Mouse (Mus musculus): ENCODE measurements at regions not wholly inside any gene's neighbourhood (a gene's known extent, or its start where the extent isn't known, plus 50 kb on each side); places are given as distances from the start of the nearest gene placed in this dataset.

DNA sequence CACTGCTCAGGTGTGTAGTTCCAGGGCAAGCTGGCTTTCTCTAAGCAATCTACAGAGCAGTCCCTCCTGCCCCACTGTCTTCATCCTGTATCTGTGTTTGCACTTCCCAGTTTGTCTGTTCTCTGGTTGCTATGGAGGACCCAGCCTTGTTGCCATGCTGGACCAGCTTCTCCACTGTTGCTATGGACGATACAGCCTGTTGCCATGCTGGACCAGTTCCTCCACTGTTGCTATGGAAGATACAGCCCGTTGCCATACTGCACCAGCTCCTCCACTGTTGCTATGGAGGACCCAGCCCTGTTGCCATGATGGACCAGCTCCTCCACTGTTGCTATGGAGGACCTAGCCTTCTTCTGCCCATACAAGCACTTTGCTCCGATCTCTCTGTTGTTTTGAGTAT is 88.8 kb upstream of the Six2 start:
- in situ Hi-C loops (cut with MboI, MseI): no loop called here

DNA sequence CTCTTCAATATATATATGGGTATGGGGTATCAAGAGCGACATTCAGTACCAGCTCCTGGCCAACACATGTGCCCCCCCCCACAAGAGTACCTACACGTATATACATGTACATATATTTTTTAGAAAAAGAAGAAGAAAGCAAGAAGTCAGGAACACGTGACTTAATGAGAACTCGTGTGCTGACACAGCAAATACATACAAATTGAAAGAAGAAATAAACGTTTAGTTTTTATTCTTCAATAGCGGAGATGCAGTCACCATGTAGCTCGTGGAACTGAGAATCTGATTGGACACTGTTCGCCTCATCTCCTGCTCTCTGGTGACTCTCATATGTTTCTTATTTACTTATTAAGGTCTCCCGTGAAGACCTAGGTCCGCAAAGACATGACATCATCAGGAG is 80.3 kb upstream of the Six2 start:
- in situ Hi-C loops (cut with MboI, MseI): no loop called here

DNA sequence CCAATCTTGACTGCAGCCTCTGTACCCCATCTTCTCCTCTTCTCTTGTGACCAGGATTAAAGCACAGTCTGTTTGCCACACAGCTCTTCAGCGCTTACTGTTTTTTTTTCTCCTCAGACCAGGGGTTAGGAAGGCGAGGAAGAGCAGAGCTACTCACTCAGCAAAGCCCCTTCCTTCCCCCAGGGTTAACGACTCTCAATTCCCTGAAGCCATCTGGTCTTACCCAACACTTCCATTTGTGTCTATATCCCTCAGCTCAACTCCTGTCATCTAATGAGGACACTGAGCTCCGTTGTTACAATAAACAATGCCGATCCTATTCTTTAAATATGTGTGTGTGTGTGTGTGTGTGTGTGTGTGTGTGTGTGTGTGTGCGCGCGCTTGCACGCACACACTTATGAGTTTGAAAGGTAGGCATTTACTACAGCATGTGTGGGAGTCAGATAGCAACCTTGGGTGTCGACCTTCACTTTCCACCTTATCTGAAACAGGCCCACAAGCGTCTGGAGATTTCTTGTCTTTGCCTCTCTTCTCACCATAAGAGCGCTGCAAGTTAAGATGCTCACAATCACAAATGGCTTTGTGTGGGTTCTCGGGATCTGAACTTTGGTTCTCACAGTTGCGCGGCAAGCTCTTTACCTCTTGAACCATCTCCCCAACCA is 79.3 kb upstream of the Six2 start:
- in situ Hi-C loops (cut with MboI, MseI): no loop called here

DNA sequence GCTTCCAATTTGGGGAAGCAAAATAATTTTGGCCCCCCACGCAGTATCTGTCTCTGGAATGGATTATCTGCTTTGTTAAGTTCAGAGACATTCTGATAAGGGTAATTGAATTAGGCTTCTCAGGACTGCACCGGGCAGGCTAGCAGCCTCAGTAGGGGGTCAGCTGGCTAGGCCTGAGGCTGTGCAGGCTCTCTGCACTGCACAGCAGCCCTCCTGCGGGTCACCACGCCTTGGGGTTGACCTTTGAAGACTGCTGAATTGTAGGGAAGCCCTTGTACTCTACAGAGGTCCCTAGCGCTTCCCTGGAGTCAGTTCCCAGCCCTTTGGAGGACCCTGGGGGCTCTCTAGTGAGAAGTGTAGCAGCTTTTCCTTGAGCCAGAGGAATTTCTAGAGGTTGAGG is 78.5 kb upstream of the Six2 start:
- in situ Hi-C loops (cut with MboI, MseI): no loop called here

DNA sequence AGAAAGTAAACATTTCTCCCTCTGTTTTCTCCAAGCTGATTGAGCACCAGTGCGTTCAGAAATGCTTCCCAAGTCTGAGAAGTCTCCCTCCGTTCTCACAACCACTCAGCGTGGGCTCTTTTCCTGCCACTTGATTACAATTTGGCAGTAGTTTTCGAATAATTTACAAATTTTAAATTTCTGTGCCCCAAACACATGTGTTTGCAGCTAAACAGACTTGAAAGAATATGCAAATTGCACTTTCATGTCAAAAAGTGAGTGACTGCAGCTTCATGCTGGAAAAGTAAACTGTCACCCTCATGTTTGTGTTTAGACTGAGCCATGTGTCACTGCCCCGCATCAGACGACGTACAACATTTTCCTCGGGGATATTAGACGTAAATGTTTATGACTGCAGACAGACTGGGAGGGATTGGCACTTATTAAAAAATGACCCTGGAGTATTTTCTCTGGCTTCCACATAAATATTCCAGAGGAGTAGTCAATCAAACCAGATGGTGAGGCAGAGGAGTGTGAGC is 70.6 kb upstream of the Six2 start:
- in situ Hi-C loops (cut with MboI, MseI): no loop called here

DNA sequence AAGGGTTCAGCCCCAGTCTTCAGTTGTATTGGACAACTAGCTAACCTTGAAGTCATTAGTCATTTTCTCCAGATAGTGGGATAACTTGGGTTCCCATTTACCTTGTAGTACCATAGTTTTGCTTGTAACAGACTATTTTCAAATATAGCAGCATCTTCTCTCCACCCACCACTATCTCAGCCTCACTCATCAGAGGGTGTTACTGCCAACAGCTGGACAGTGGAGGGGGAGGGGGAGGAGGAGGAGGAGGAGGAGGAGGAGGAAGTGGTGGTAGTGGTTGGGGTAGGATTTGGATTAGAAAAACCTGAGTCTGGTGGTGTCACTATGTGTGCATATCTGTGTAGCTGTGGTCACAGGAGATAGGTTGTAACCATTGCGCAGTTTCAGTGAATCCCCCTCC is 69.6 kb upstream of the Six2 start:
- in situ Hi-C loops (cut with MboI, MseI): no loop called here

DNA sequence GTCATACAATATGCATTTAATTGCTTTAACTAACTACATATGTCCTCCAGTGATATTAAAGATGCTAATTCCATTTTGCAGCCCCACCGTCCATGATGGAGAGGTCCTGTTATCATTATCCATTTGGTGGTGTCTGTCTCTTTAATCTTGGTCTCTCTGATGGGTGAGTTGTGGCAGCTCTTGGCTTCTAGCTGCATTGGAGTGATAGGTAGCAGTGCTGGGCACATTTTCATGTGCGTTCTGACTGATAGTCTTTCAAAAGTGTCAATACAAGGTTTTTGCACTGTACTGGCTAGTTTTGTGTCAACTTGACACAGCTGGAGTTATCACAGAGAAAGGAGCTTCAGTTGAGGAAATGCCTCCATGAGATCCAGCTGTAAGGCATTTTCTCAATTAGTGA is 67.5 kb upstream of the Six2 start:
- in situ Hi-C loops (cut with MboI, MseI): no loop called here

DNA sequence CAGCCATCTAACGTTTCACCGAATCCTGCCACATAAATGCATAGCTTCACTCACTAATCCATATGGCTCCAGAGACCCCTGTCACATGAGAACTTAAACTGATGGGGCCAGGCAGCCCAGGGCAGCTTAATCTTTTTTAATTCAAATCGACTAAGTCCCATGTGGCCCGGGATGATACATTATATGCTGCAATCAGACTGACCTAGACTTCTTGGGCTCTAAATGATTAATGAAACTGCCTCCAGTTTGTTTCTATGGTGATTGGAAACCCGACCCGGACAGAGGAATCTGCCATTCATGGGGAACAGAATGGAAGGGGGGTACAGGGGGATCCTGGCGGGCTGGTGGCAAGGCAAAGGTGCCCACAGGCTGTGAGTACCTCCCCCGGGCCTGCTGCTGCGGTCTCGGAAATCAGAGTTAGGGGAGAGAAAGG is 60.6 kb upstream of the Six2 start:
- in situ Hi-C loops (cut with MboI, MseI): no loop called here

DNA sequence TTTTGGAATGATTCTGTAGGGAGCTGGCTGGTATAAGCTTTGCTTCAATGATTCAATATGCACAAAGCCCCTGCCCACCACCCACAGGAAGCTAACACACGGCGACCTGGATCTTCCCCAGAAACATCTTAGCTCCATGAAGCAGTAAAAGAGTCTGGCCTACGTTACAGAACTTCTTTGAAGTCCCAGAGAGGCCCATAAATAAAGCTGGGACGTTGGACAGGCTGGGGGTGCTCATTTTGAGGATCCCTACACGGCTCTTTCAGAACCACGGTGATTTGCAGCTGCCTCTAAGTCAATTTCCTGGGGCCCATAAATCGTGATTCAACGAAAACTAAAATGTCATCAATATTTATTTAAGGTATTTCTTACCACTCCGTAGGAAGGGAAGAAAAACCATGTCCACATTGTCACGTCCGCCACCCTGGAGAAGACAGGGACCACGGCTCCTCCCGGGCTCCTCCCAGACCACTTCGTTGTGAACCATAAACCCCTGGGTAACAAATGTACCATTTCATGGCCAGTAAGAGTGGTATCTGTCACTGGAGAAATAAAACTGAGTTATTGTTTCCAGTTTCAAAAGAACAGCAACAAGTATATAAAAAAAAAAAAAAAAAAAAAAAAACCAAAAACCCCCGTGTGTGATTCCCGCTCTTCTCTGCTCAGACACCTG is 60.0 kb upstream of the Six2 start:
- in situ Hi-C loops (cut with MboI, MseI): no loop called here
